13 mouse cellular contexts compared by ENCODE assay signal in the genomic region with DNA sequence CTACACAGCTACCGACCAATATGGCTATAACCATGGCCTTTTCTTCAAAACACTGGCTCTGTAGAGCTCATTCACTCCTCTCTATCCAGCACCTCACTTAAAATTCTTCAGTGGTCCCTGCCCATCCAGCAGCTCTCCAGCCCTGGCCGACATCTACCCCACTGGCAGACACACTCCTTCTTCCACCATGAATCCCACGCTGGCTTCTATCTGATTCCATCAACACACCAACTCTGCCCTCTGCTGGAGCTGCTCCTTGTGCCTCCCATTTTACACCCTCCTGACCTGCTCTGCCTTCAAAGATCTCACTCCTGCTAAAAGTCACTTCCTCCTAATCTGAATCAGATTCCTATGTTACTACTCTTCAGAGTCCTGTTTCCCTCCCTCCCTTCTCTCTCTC. TPM values are rescaled to one million over a fixed set of nuclear protein-coding genes. Genes with fewer than 3 reads are reported as not detected.
DNase-seq lines count a peak whose midpoint lies in the region; ATAC-seq and TF ChIP-seq lines count a peak whose summit lies in the region.
"Had no signal": no experiment of that assay in that cellular context is flagged by ENCODE, and none has a peak within 500 bp of the region (broad histone marks: within the 10 kb centered on the region; RNA-seq: fewer than 3 reads in every experiment).

No protein-coding gene starts in this region.

- no peaks in the 10 kb centered on the region for H3K4me1 ChIP-seq in intestine, postnatal 0 days (replicated peaks; ENCODE audit: control insufficient read depth, insufficient read depth, low read length)
- no peaks in the 10 kb centered on the region for H3K4me1 ChIP-seq in intestine, embryonic 16.5 days (ENCODE audit: control insufficient read depth, insufficient read depth, low read length)
- H3K4me1 ChIP-seq in lung, adult 2 months (ENCODE audit: control insufficient read depth, insufficient read depth, low read length): no peaks in the 10 kb centered on the region
- H3K4me1 ChIP-seq: midbrain, embryonic 15.5 days; stomach, embryonic 15.5 days had no signal

- no peak overlapping the region for H3K27ac ChIP-seq in intestine, postnatal 0 days (ENCODE audit: low read depth, low read length)
- H3K27ac ChIP-seq in intestine, embryonic 16.5 days (ENCODE audit: low read length): no peak overlapping the region
- H3K27ac ChIP-seq: midbrain, embryonic 15.5 days; stomach, embryonic 15.5 days had no signal

- H3K36me3 ChIP-seq in intestine, postnatal 0 days (ENCODE audit: control insufficient read depth, insufficient read depth): peaks cover 78% of the 10 kb centered on the region
- H3K36me3 ChIP-seq in intestine, embryonic 16.5 days (ENCODE audit: control insufficient read depth, insufficient read depth, low read length): peaks cover 19% of the 10 kb centered on the region

- H3K9me3 ChIP-seq in intestine, postnatal 0 days (ENCODE audit: control insufficient read depth): no peaks in the 10 kb centered on the region
- H3K9me3 ChIP-seq in intestine, embryonic 16.5 days (ENCODE audit: control insufficient read depth, low read length): no peaks in the 10 kb centered on the region
- H3K9me3 ChIP-seq: heart, embryonic 12.5 days; midbrain, embryonic 15.5 days; stomach, embryonic 15.5 days had no signal

- TF ChIP-seq POLR2A in lung, adult 2 months (IDR thresholded peaks at IDR 0.05; ENCODE audit: borderline replicate concordance, extremely low read depth, low read depth, low read length): no peak

- ATAC-seq in cerebellum, adult (ENCODE audit: insufficient number of reproducible peaks, low FRiP score, low TSS enrichment): no peak
- no peak for ATAC-seq in intestine, postnatal 0 days
- ATAC-seq in intestine, embryonic 16.5 days: no peak
- ATAC-seq: midbrain, embryonic 15.5 days had no signal

- H3K9ac ChIP-seq in intestine, postnatal 0 days (ENCODE audit: low read depth, low read length): no peak overlapping the region
- H3K9ac ChIP-seq in intestine, embryonic 16.5 days (ENCODE audit: low read depth, low read length): no peak overlapping the region
- H3K9ac ChIP-seq: heart, embryonic 12.5 days; midbrain, embryonic 15.5 days; stomach, embryonic 15.5 days had no signal

- peak; percentile 61 to 72 for DNase-seq in cerebellum, postnatal 10 days
- no peak for DNase-seq in lung, adult 2 months
- DNase-seq in lung, postnatal 10 days: no peak
- peak; percentile 56 to 58 for DNase-seq in cerebellum, postnatal 14 days
- no peak for DNase-seq in T-cell, adult 2 months (ENCODE audit: low spot score)
- DNase-seq: adrenal gland, postnatal 14 days; lung, postnatal 14 days had no signal

- TF ChIP-seq CTCF in intestine, postnatal 0 days (IDR thresholded peaks at IDR 0.05; ENCODE audit: low read depth): peak; percentile 54
- peak; percentile 18; the same call in 1 of the 2 replicates for TF ChIP-seq CTCF in lung, adult 2 months (IDR thresholded peaks at IDR 0.05; ENCODE audit: insufficient read depth, low read length)

- WGBS in intestine, postnatal 0 days: 83% methylated on average over 3 of the region's 3 CpGs
- 75% methylated on average over 3 of the region's 3 CpGs for WGBS in intestine, embryonic 16.5 days
- 84% methylated on average over 3 of the region's 3 CpGs for WGBS in lung, adult 2 months

- H3K4me3 ChIP-seq in intestine, postnatal 0 days (ENCODE audit: low read depth, low read length): no peak overlapping the region
- H3K4me3 ChIP-seq in intestine, embryonic 16.5 days (ENCODE audit: low read length): no peak overlapping the region
- H3K4me3 ChIP-seq in lung, adult 2 months (replicated peaks; ENCODE audit: extremely low read depth, low read depth, low read length): no peak overlapping the region
- H3K4me3 ChIP-seq: heart, embryonic 12.5 days; midbrain, embryonic 15.5 days; stomach, embryonic 15.5 days had no signal

- H3K27me3 ChIP-seq in intestine, postnatal 0 days (replicated peaks; ENCODE audit: control insufficient read depth, insufficient read depth, low read length): no peaks in the 10 kb centered on the region
- no peaks in the 10 kb centered on the region for H3K27me3 ChIP-seq in intestine, embryonic 16.5 days (replicated peaks; ENCODE audit: control insufficient read depth, insufficient read depth, low read length)
- H3K27me3 ChIP-seq: heart, embryonic 12.5 days; midbrain, embryonic 15.5 days; stomach, embryonic 15.5 days had no signal

- no peak overlapping the region for H3K4me2 ChIP-seq in intestine, postnatal 0 days (replicated peaks; ENCODE audit: low read depth)
- no peak overlapping the region for H3K4me2 ChIP-seq in intestine, embryonic 16.5 days (ENCODE audit: low read depth, low read length)
- H3K4me2 ChIP-seq: heart, embryonic 12.5 days; midbrain, embryonic 15.5 days; stomach, embryonic 15.5 days had no signal

RNA-seq across cellular contexts. Expression of a gene that starts 28.8 kb away (rescaled TPM):
- 61.8 and 65.0 TPM in 2 replicates for polyA plus RNA-seq in intestine, postnatal 0 days (2015; fragmentation: Nextera tagmentation; extraction: Ambion mirVana)
- polyA plus RNA-seq in intestine, embryonic 16.5 days (2015; fragmentation: Nextera tagmentation; extraction: Ambion mirVana): 27.8 and 36.4 TPM in 2 replicates
- 120 and 134 TPM in 2 replicates for polyA plus RNA-seq in lung, adult 2 months (2012; rRNA removed)

RNA-seq across cellular contexts. Expression of a gene that starts 53.0 kb away (rescaled TPM):
- 58.3 and 60.3 TPM in 2 replicates for polyA plus RNA-seq in intestine, postnatal 0 days (2015; fragmentation: Nextera tagmentation; extraction: Ambion mirVana)
- 87.8 and 95.9 TPM in 2 replicates for polyA plus RNA-seq in intestine, embryonic 16.5 days (2015; fragmentation: Nextera tagmentation; extraction: Ambion mirVana)
- 25.0 and 34.4 TPM in 2 replicates for polyA plus RNA-seq in lung, adult 2 months (2012; rRNA removed)

RNA-seq across cellular contexts. Expression of a gene that starts 53.2 kb away (rescaled TPM):
- 5.2 and 5.5 TPM in 2 replicates for polyA plus RNA-seq in intestine, postnatal 0 days (2015; fragmentation: Nextera tagmentation; extraction: Ambion mirVana)
- 12.5 and 13.1 TPM in 2 replicates for polyA plus RNA-seq in intestine, embryonic 16.5 days (2015; fragmentation: Nextera tagmentation; extraction: Ambion mirVana)
- 5.8 and 7.5 TPM in 2 replicates for polyA plus RNA-seq in lung, adult 2 months (2012; rRNA removed)

Comparison
In these comparisons a context has a peak if more than half of its experiments do, and no peak if none do; other contexts are left out.
1. DNase-seq: peak in cerebellum, postnatal 10 days (2 of 2) and cerebellum, postnatal 14 days (2 of 2); none in lung, adult 2 months (single experiment), lung, postnatal 10 days (single experiment) and T-cell, adult 2 months (single experiment).